Comparison of ENCODE assay signal across 15 mouse cellular contexts in the genomic region with DNA sequence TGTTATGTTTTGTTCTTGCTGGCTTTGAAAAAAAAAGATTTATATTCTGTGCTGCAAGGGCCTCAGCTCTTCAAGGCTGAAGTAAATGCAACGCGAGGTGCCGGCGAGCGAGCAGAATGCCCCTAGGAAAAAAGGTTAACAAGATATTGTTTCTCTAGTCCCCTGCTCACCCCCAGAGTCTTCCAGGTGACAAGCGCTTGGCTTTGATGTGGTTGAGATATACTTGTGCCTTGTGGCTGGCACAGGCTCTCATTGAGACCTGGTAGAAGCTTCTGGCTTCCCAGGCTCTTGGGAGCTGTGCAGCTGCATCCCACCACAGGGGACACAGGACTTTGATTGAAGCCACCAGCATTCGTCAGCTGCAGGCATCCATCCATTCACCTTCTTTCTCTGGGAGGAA.
DNase-seq lines count a peak whose midpoint lies in the region; ATAC-seq and TF ChIP-seq lines count a peak whose summit lies in the region.
"Had no signal": no experiment of that assay in that cellular context is flagged by ENCODE, and none has a peak within 500 bp of the region (broad histone marks: within the 10 kb centered on the region; RNA-seq: fewer than 3 reads in every experiment).

No protein-coding gene starts in this region.

- H3K27ac ChIP-seq in hindbrain, embryonic 14.5 days = 0 out of 2 replicates have a peak overlapping the region, but pooled peaks have one; percentile 26
- no peak overlapping the region for H3K27ac ChIP-seq in hindbrain, embryonic 16.5 days (ENCODE audit: low read depth, low read length)
- H3K27ac ChIP-seq in midbrain, postnatal 0 days (ENCODE audit: low read depth, low read length) = no peak overlapping the region
- H3K27ac ChIP-seq: liver, embryonic 13.5 days had no signal

- no peaks in the 10 kb centered on the region for H3K27me3 ChIP-seq in hindbrain, embryonic 14.5 days (ENCODE audit: control insufficient read depth, insufficient read depth, low read length)
- no peaks in the 10 kb centered on the region for H3K27me3 ChIP-seq in hindbrain, embryonic 16.5 days (replicated peaks; ENCODE audit: control insufficient read depth, insufficient read depth, low read length)
- no peaks in the 10 kb centered on the region for H3K27me3 ChIP-seq in midbrain, postnatal 0 days (ENCODE audit: insufficient read depth, low read length)
- H3K27me3 ChIP-seq: liver, embryonic 13.5 days had no signal

- no peaks in the 10 kb centered on the region for H3K9me3 ChIP-seq in hindbrain, embryonic 14.5 days (ENCODE audit: control insufficient read depth, low read length)
- no peaks in the 10 kb centered on the region for H3K9me3 ChIP-seq in hindbrain, embryonic 16.5 days (ENCODE audit: control insufficient read depth, low read length)
- H3K9me3 ChIP-seq in midbrain, postnatal 0 days (ENCODE audit: low read length) = no peaks in the 10 kb centered on the region
- H3K9me3 ChIP-seq: liver, embryonic 13.5 days had no signal

- no peak overlapping the region for H3K9ac ChIP-seq in hindbrain, embryonic 14.5 days
- H3K9ac ChIP-seq in hindbrain, embryonic 16.5 days (ENCODE audit: low read depth, low read length) = no peak overlapping the region
- no peak overlapping the region for H3K9ac ChIP-seq in midbrain, postnatal 0 days (replicated peaks; ENCODE audit: low read length, poor library complexity, severe bottlenecking)
- H3K9ac ChIP-seq: liver, embryonic 13.5 days had no signal

- TF ChIP-seq CTCF in midbrain, postnatal 0 days (IDR thresholded peaks at IDR 0.05) = no peak

- H3K4me2 ChIP-seq in hindbrain, embryonic 14.5 days (replicated peaks) = no peak overlapping the region
- H3K4me2 ChIP-seq in hindbrain, embryonic 16.5 days (ENCODE audit: low read length) = no peak overlapping the region
- H3K4me2 ChIP-seq in midbrain, postnatal 0 days (ENCODE audit: low read depth, low read length, poor library complexity, severe bottlenecking) = no peak overlapping the region
- H3K4me2 ChIP-seq: liver, embryonic 13.5 days had no signal

- DNase-seq in hindbrain, embryonic 14.5 days (ENCODE audit: low spot score) = no peak
- peak; percentile 22 to 38 for DNase-seq in CD8-positive naive resting alpha-beta T cell, adult 2 months (ENCODE audit: low read depth in 2 of 2, low spot score in 2 of 2)
- DNase-seq in midbrain, postnatal 0 days (ENCODE audit: low spot score) = peak; percentile 26
- DNase-seq in thymus, postnatal 25 days = peak; percentile 73
- no peak for DNase-seq in kidney, adult 8-10 months
- DNase-seq in ovary, postnatal 10 days (ENCODE audit: low spot score) = no peak
- DNase-seq: adrenal gland, postnatal 10 days; B cell, adult 2 months; cerebellum, adult 9-10 months; heart, postnatal 10 days; kidney, adult 2 months; liver, embryonic 13.5 days had no signal

- no peak for ATAC-seq in hindbrain, embryonic 14.5 days (ENCODE audit: low FRiP score)
- ATAC-seq in hindbrain, embryonic 16.5 days = no peak
- ATAC-seq in midbrain, postnatal 0 days (ENCODE audit: low FRiP score) = no peak; the same call in 1 of the 2 replicates
- ATAC-seq: forebrain, embryonic 14.5 days had no signal

- WGBS in hindbrain, embryonic 14.5 days = 60% methylated on average over 7 of the region's 7 CpGs
- WGBS in hindbrain, embryonic 16.5 days = 59% methylated on average over 7 of the region's 7 CpGs
- 51% methylated on average over 7 of the region's 7 CpGs for WGBS in midbrain, postnatal 0 days

- no peaks in the 10 kb centered on the region for H3K4me1 ChIP-seq in hindbrain, embryonic 14.5 days (replicated peaks; ENCODE audit: control insufficient read depth, insufficient read depth, low read length)
- H3K4me1 ChIP-seq in hindbrain, embryonic 16.5 days (ENCODE audit: control insufficient read depth, insufficient read depth, low read depth, low read length) = no peaks in the 10 kb centered on the region
- no peaks in the 10 kb centered on the region for H3K4me1 ChIP-seq in midbrain, postnatal 0 days (ENCODE audit: insufficient read depth, low read length)
- H3K4me1 ChIP-seq: liver, embryonic 13.5 days had no signal

- no peaks in the 10 kb centered on the region for H3K36me3 ChIP-seq in hindbrain, embryonic 14.5 days (replicated peaks; ENCODE audit: control insufficient read depth, insufficient read depth)
- H3K36me3 ChIP-seq in hindbrain, embryonic 16.5 days (ENCODE audit: control insufficient read depth, insufficient read depth, low read length) = no peaks in the 10 kb centered on the region
- H3K36me3 ChIP-seq in midbrain, postnatal 0 days (ENCODE audit: insufficient read depth, low read length) = no peaks in the 10 kb centered on the region
- H3K36me3 ChIP-seq: liver, embryonic 13.5 days had no signal

- no peak overlapping the region for H3K4me3 ChIP-seq in hindbrain, embryonic 14.5 days (replicated peaks; ENCODE audit: low read length)
- no peak overlapping the region for H3K4me3 ChIP-seq in hindbrain, embryonic 16.5 days (ENCODE audit: low read length)
- no peak overlapping the region for H3K4me3 ChIP-seq in midbrain, postnatal 0 days (ENCODE audit: low read depth, low read length)
- H3K4me3 ChIP-seq: liver, embryonic 13.5 days; myocyte had no signal

Comparison
In these comparisons a context has a peak if more than half of its experiments do, and no peak if none do; other contexts are left out.
1. DNase-seq: peak in CD8-positive naive resting alpha-beta T cell, adult 2 months (2 of 2), midbrain, postnatal 0 days (single experiment) and thymus, postnatal 25 days (single experiment); none in hindbrain, embryonic 14.5 days (single experiment), kidney, adult 8-10 months (0 of 2) and ovary, postnatal 10 days (single experiment).